Mouse (Mus musculus) embryonic fibroblast, embryonic 13.5 days (primary cell): ENCODE results near the gene Atn1. TPM values are rescaled to one million over a fixed set of nuclear protein-coding genes. Genes with fewer than 3 reads are reported as not detected.
"Not testable (repeated sequence)": the region's sequence is repeated elsewhere in the genome, so short reads cannot be mapped to it uniquely, and the experiment has no call there.

ENCODE experiments used
- H3K27ac ChIP-seq: 2 replicates; pipeline ENCODE4 v1.5.1; 2012; ENCODE audit warnings: low read length, control low read depth, inconsistent platforms; ENCODE audit not compliant: insufficient read depth
- H3K4me1 ChIP-seq: 2 replicates; pipeline ENCODE4 v1.6.1; 2011; ENCODE audit warnings: low read length; ENCODE audit not compliant: control insufficient read depth, insufficient read depth
- H3K4me3 ChIP-seq: 2 replicates; pipeline ENCODE4 v1.5.1; 2011; ENCODE audit warnings: mild to moderate bottlenecking, control low read depth, low read length; ENCODE audit not compliant: insufficient read depth
- CTCF ChIP-seq: IDR thresholded peaks from 2 replicates; pipeline ENCODE4 v1.5.1; 2011; ENCODE audit warnings: mild to moderate bottlenecking, control low read depth, low read length, moderate library complexity, borderline replicate concordance; ENCODE audit not compliant: insufficient read depth
- POLR2A ChIP-seq: IDR thresholded peaks from 2 replicates; pipeline ENCODE4 v1.6.1; 2011; ENCODE audit warnings: low read depth, mild to moderate bottlenecking, control low read depth, low read length, moderate library complexity
- polyA plus RNA-seq: library from polyadenylated mRNA; stranded (reverse); fragments of >200 nt; gene quantifications from 2 replicates; pipeline ENCODE4 v1.2.4, GENCODE M21; 2011; ENCODE audit warnings: low read depth; ENCODE audit not compliant: missing spikeins, insufficient read length

Atn1 gene
- polyA plus RNA-seq, result 75.9 and 77.3 TPM in 2 replicates

GRCm38 (mm10) chr6:124755831-124756595 lies at the start of gene Atn1, which contains the start of gene Gm45234:
TSS of gene Atn1 (minus strand) at chr6:124756524.
TSS of gene Gm45234 (minus strand) at chr6:124756021.
- Histone ChIP-seq H3K4me1 (peaks cover 9% of the 10 kb centered on the region), H3K4me3 (peak within 1 kb of the TSS; percentile 77), H3K27ac (peak within 1 kb of the TSS; percentile 99)
- TF ChIP-seq CTCF (no peak), POLR2A (peak; percentile 70)

GRCm38 (mm10) chr6:124805341-124806321 lies 49.3 kb upstream of the Atn1 start:
- Histone ChIP-seq H3K4me1 (peaks cover 11% of the 10 kb centered on the region), H3K27ac (peak overlapping the region; percentile 95), H3K4me3 (peak overlapping the region; percentile 30)
- TF ChIP-seq POLR2A, result peak; percentile 73
- peak; percentile 20; the same call in 1 of the 2 replicates for TF ChIP-seq CTCF

GRCm38 (mm10) chr6:124804341-124804740 lies 48.0 kb upstream of the Atn1 start:
- Histone ChIP-seq H3K4me1 (peaks cover 11% of the 10 kb centered on the region), H3K4me3 (no peak overlapping the region), H3K27ac (peak overlapping the region; percentile 94)
- TF ChIP-seq POLR2A (no peak), CTCF (no peak)

GRCm38 (mm10) chr6:124803691-124804090 lies 47.4 kb upstream of the Atn1 start:
- H3K27ac ChIP-seq, H3K4me3 ChIP-seq: not testable (repeated sequence)
- H3K4me1 ChIP-seq, result peaks cover 11% of the 10 kb centered on the region

GRCm38 (mm10) chr6:124803061-124803460 lies 46.7 kb upstream of the Atn1 start:
- peaks cover 9% of the 10 kb centered on the region for H3K4me1 ChIP-seq
- no peak overlapping the region for H3K4me3 ChIP-seq
- no peak overlapping the region for H3K27ac ChIP-seq
- no peak for TF ChIP-seq POLR2A
- no peak for TF ChIP-seq CTCF

- not testable (repeated sequence) for H3K27ac ChIP-seq, H3K4me1 ChIP-seq
- H3K4me3 ChIP-seq, result 0 out of 2 replicates have a peak overlapping the region, but pooled peaks have one; percentile 7
Observed at GRCm38 (mm10) chr6:124802400-124802799, 46.1 kb upstream of the Atn1 start.

- TF ChIP-seq POLR2A, result no peak
- no peak for TF ChIP-seq CTCF
- no peak overlapping the region for H3K4me3 ChIP-seq
- no peak overlapping the region for H3K27ac ChIP-seq
- no peaks in the 10 kb centered on the region for H3K4me1 ChIP-seq
Observed at GRCm38 (mm10) chr6:124796200-124796599, 39.9 kb upstream of the Atn1 start.

- Histone ChIP-seq H3K27ac (no peak overlapping the region), H3K4me1 (no peaks in the 10 kb centered on the region), H3K4me3 (no peak overlapping the region)
- TF ChIP-seq POLR2A, result no peak
- no peak for TF ChIP-seq CTCF
Observed at GRCm38 (mm10) chr6:124795781-124796180, 39.5 kb upstream of the Atn1 start.

- Histone ChIP-seq H3K4me1 (no peaks in the 10 kb centered on the region), H3K4me3 (no peak overlapping the region), H3K27ac (no peak overlapping the region)
- TF ChIP-seq POLR2A (no peak), CTCF (no peak)
Observed at GRCm38 (mm10) chr6:124791911-124792310, 35.6 kb upstream of the Atn1 start.

- no peaks in the 10 kb centered on the region for H3K4me1 ChIP-seq
- no peak for TF ChIP-seq POLR2A
- TF ChIP-seq CTCF, result no peak
- H3K27ac ChIP-seq, result no peak overlapping the region
- no peak overlapping the region for H3K4me3 ChIP-seq
Observed at GRCm38 (mm10) chr6:124790121-124790520, 33.8 kb upstream of the Atn1 start.
